ENCODE assay signal across 8 mouse cellular contexts in genomic region chr7:7209313-7210151, GRCm38 (mm10). TPM values are rescaled to one million over a fixed set of nuclear protein-coding genes. Genes with fewer than 3 reads are reported as not detected.
DNase-seq lines count a peak whose midpoint lies in the region; ATAC-seq and TF ChIP-seq lines count a peak whose summit lies in the region.
"Not testable (repeated sequence)": the region's sequence is repeated elsewhere in the genome, so short reads cannot be mapped to it uniquely, and the experiment has no call there.

Gene Zfp772, minus strand, starts transcription at chr7:7209998.

- 1% methylated on average over 24 of the region's 24 CpGs for WGBS in forebrain, embryonic 14.5 days
- WGBS in hindbrain, embryonic 10.5 days: 1% methylated on average over 24 of the region's 24 CpGs
- 2% methylated on average over 24 of the region's 24 CpGs for WGBS in liver, embryonic 15.5 days (ENCODE audit: insufficient replicate concordance)

- peak within 1 kb of the TSS; percentile 23 to 59 (median 54) for H3K4me3 ChIP-seq in CH12.LX (replicated peaks in 1 of 3; ENCODE audit: low read depth in 2 of 3, low read length in 2 of 3, poor library complexity in 1 of 3)
- peak within 1 kb of the TSS; percentile 38 for H3K4me3 ChIP-seq in forebrain, embryonic 14.5 days (ENCODE audit: low read depth, low read length)
- peak within 1 kb of the TSS; percentile 58 for H3K4me3 ChIP-seq in hindbrain, embryonic 10.5 days
- H3K4me3 ChIP-seq in liver, embryonic 15.5 days (replicated peaks): peak within 1 kb of the TSS; percentile 58

- H3K36me3 ChIP-seq in CH12.LX (replicated peaks in 1 of 2; ENCODE audit: control insufficient read depth in 1 of 2, insufficient read depth in 1 of 2, low read length in 1 of 2); forebrain, embryonic 14.5 days (ENCODE audit: control insufficient read depth, insufficient read depth, low read length); liver, embryonic 15.5 days (replicated peaks): not testable (repeated sequence)
- peaks cover 18% of the 10 kb centered on the region for H3K36me3 ChIP-seq in hindbrain, embryonic 10.5 days

- H3K27me3 ChIP-seq in CH12.LX (replicated peaks); forebrain, embryonic 14.5 days (replicated peaks; ENCODE audit: control insufficient read depth, insufficient read depth, low read length); hindbrain, embryonic 10.5 days (ENCODE audit: insufficient read depth, poor library complexity, severe bottlenecking); liver, embryonic 15.5 days: not testable (repeated sequence)

- dilution Hi-C loops in CH12.LX (cut with MboI; ENCODE audit: extremely low pct_ligation_motif_present, extremely low pct_unique_long_range_greater_than_20kb, low sequenced_read_pairs): not testable (repeated sequence)

- not testable (repeated sequence) for TF ChIP-seq RAD21 in CH12.LX (IDR thresholded peaks at IDR 0.05; ENCODE audit: low read depth, low read length)

- not testable (repeated sequence) for H3K4me1 ChIP-seq in CH12.LX (ENCODE audit: control insufficient read depth in 1 of 2, insufficient read depth in 2 of 2); forebrain, embryonic 14.5 days (ENCODE audit: control insufficient read depth, insufficient read depth, low read length); hindbrain, embryonic 10.5 days (replicated peaks); liver, embryonic 15.5 days (replicated peaks)

- not testable (repeated sequence) for TF ChIP-seq EP300 in CH12.LX (IDR thresholded peaks at IDR 0.05; ENCODE audit: low read length)

- not testable (repeated sequence) for TF ChIP-seq CTCF in CH12.LX (conservative IDR thresholded peaks at IDR 0.05 in 1 of 2, IDR thresholded peaks at IDR 0.05 in 1 of 2; ENCODE audit: low read depth in 2 of 2, low read length in 2 of 2)

- H3K9me3 ChIP-seq in CH12.LX (replicated peaks; ENCODE audit: low read length); forebrain, embryonic 14.5 days (replicated peaks; ENCODE audit: control insufficient read depth, low read length); hindbrain, embryonic 10.5 days; liver, embryonic 15.5 days (replicated peaks): not testable (repeated sequence)

- in situ Hi-C loops in CH12.LX (cut with MboI; ENCODE audit: low pct_ligation_motif_present, low pct_unique_long_range_greater_than_20kb, low sequenced_read_pairs): loop anchor here (10.0 kb wide), 1 partner anchor 85 kb away; no protein-coding TSS in a partner anchor

- ATAC-seq in forebrain, embryonic 14.5 days: peak; percentile 58; the same call in 1 of the 2 replicates
- ATAC-seq in liver, embryonic 15.5 days (ENCODE audit: insufficient read depth): not testable (repeated sequence)

- peak; percentile 49 for DNase-seq in CH12.LX (ENCODE audit: extremely low read depth)
- peak; percentile 50 to 67 for DNase-seq in cerebellum, adult 18-20 months
- peak; percentile 56 for DNase-seq in forebrain, embryonic 14.5 days (ENCODE audit: low spot score)
- DNase-seq in hindbrain, embryonic 10.5 days (ENCODE audit: low spot score): peak; percentile 16
- peak; percentile 47 for DNase-seq in layer of hippocampus, adult 11-12 months (ENCODE audit: low spot score)
- DNase-seq in neural tube, embryonic 10.5 days (ENCODE audit: extremely low spot score, low spot score): peak; percentile 29
- DNase-seq in telencephalon, adult 2 months (ENCODE audit: low read depth, low spot score): peak; percentile 32

- TF ChIP-seq POLR2A in CH12.LX (IDR thresholded peaks at IDR 0.05; ENCODE audit: low read depth, low read length): not testable (repeated sequence)

- H3K4me2 ChIP-seq in CH12.LX (ENCODE audit: insufficient read depth, low read depth, poor library complexity, severe bottlenecking): peak within 1 kb of the TSS; percentile 88; the same call in 1 of the 2 replicates
- peak within 1 kb of the TSS; percentile 52 for H3K4me2 ChIP-seq in forebrain, embryonic 14.5 days (ENCODE audit: low read length)
- peak within 1 kb of the TSS; percentile 67 for H3K4me2 ChIP-seq in liver, embryonic 15.5 days

- not testable (repeated sequence) for H3K79me2 ChIP-seq in CH12.LX (replicated peaks; ENCODE audit: control insufficient read depth, extremely low read depth, insufficient read depth, poor library complexity, severe bottlenecking)

- H3K27ac ChIP-seq in CH12.LX (ENCODE audit: insufficient read depth, low read depth); forebrain, embryonic 14.5 days (ENCODE audit: low read depth, low read length); hindbrain, embryonic 10.5 days; liver, embryonic 15.5 days (replicated peaks): not testable (repeated sequence)

- peak within 1 kb of the TSS; percentile 33; the same call in 1 of the 2 replicates for H3K9ac ChIP-seq in CH12.LX (ENCODE audit: insufficient read depth, low read depth)
- peak within 1 kb of the TSS; percentile 40; the same call in 1 of the 2 replicates for H3K9ac ChIP-seq in forebrain, embryonic 14.5 days (ENCODE audit: low read length)
- H3K9ac ChIP-seq in liver, embryonic 15.5 days: peak within 1 kb of the TSS; percentile 27; the same call in 1 of the 2 replicates

TF ChIP-seq in CH12.LX, 34 proteins besides CTCF, POLR2A, EP300 and RAD21:
- peak; percentile 74 for TF ChIP-seq HCFC1 (IDR thresholded peaks at IDR 0.05; ENCODE audit: low read depth, low read length)
- peak; percentile 27; the same call in 1 of the 2 replicates for TF ChIP-seq KAT2A (IDR thresholded peaks at IDR 0.05; ENCODE audit: insufficient replicate concordance, low read length)
- TF ChIP-seq ELF1 (IDR thresholded peaks at IDR 0.05; ENCODE audit: low read depth, low read length): peak; percentile 51; the same call in 1 of the 2 replicates

RNA-seq across cellular contexts. Expression of gene Zfp772, which starts in this region (rescaled TPM):
- total RNA-seq in CH12.LX (2012; rRNA removed): 2.5 and 2.8 TPM in 2 replicates
- total RNA-seq in CH12.LX (2014; rRNA removed): 3.4 and 3.5 TPM in 2 replicates
- 1.6 and 1.7 TPM in 2 replicates for polyA plus RNA-seq in CH12.LX (2012; ENCODE audit: insufficient read length, low read depth)
- polyA plus RNA-seq in forebrain, embryonic 14.5 days (2014; fragmentation: Nextera tagmentation; extraction: Ambion mirVana): 10.4 and 10.5 TPM in 2 replicates
- polyA plus RNA-seq in hindbrain, embryonic 10.5 days (2016; fragmentation: Nextera tagmentation; extraction: Ambion mirVana): 9.1 and 9.2 TPM in 2 replicates
- 0.97 and 1.2 TPM in 2 replicates for polyA plus RNA-seq in liver, embryonic 15.5 days (2015; fragmentation: Nextera tagmentation; extraction: Ambion mirVana)
